Mouse (Mus musculus) lung, adult 2 months (tissue): ENCODE results near the gene Ralgapb.

ENCODE experiments used
- CTCF ChIP-seq: fragments of 200-500 bp; IDR thresholded peaks from 2 replicates; pipeline ENCODE4 v1.5.1; 2011; ENCODE audit warnings: mild to moderate bottlenecking, low read length, control low read depth; ENCODE audit not compliant: insufficient read depth
- POLR2A ChIP-seq: fragments of 200-500 bp; IDR thresholded peaks from 2 replicates; pipeline ENCODE4 v1.6.1; 2011; ENCODE audit warnings: low read depth, mild to moderate bottlenecking, control low read depth, low read length, borderline replicate concordance; ENCODE audit errors: extremely low read depth

GRCm38 (mm10) chr2:158361678-158362320, 47.8 kb upstream of the Ralgapb start:
- TF ChIP-seq CTCF (0 out of 2 replicates have a peak, but pooled peaks have one; percentile 11), POLR2A (no peak)
